Mouse (Mus musculus) skeletal muscle tissue, postnatal 0 days (tissue): ENCODE measurements around the gene Ids. TPM values are rescaled to one million over a fixed set of nuclear protein-coding genes. Genes with fewer than 3 reads are reported as not detected.

Experiments used
- polyA plus RNA-seq: library from polyadenylated mRNA; unstranded; fragments of >200 nt; fragmentation: Nextera tagmentation; extraction: Ambion mirVana; gene quantifications from 2 replicates; pipeline ENCODE4 v1.2.1, GENCODE M21; 2015

The Ids gene
- polyA plus RNA-seq = 2.2 and 3.3 TPM in 2 replicates

GRCm38 (mm10) chrX:70364661-70365613 lies at the start of gene Ids:
TSS of gene Ids (minus strand) at chrX:70365084.

GRCm38 (mm10) chrX:70385276-70385961 lies 20.5 kb upstream of the Ids start, which contains the start of gene 1110012L19Rik:
TSS of gene 1110012L19Rik (plus strand) at chrX:70385877.

Other genes with a start within 250 kb of the Ids start
- 17.6 and 22.0 TPM in 2 replicates for gene 1110012L19Rik, start 20.8 kb upstream of the Ids start, polyA plus RNA-seq
- 20.2 and 21.5 TPM in 2 replicates for gene Tmem185a, start 112.1 kb upstream of the Ids start, polyA plus RNA-seq